Mouse (Mus musculus) mouse embryonic stem cell (cell line): ENCODE data around the gene Ttc17.

Experiments used
- in situ Hi-C, 2 experiments: fragments of 300-500 bp; cut with MboI; formaldehyde crosslinking; loops; 1 replicate in 1 of 2; 3 replicates in 1 of 2; pipeline ENCODE4 v1.14.3; 2019 to 2020; ENCODE audit warnings: low sequenced_read_pairs in 2 of 2, low pct_unique_long_range_greater_than_20kb in 1 of 2, mixed read lengths in 1 of 2; ENCODE audit not compliant: unreplicated experiment in 1 of 2

The Ttc17 gene

DNA sequence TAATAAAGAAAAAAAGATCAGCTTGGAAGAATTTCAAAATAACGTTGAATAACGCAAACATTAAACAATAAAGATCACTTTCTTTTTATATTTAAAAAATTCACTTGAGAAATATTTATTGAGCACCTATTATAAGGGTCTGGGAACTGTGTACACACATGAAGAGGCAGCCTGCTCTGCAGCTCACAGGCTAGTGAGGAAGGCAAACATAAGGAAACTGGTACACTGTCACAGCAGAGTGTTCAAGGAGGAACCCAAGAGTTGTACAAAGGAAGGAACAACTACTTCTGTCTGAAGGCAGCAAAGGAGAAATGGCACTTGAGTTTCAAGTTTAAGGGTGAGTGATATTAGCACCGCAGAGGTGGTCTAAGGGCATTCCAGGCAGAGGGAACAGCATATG is 78.7 kb downstream of the Ttc17 start:
- in situ Hi-C loops: no loop called here

GRCm38 (mm10) chr2:94319780-94320179 is 86.7 kb downstream of the Ttc17 start:
- in situ Hi-C loops: no loop called here

DNA sequence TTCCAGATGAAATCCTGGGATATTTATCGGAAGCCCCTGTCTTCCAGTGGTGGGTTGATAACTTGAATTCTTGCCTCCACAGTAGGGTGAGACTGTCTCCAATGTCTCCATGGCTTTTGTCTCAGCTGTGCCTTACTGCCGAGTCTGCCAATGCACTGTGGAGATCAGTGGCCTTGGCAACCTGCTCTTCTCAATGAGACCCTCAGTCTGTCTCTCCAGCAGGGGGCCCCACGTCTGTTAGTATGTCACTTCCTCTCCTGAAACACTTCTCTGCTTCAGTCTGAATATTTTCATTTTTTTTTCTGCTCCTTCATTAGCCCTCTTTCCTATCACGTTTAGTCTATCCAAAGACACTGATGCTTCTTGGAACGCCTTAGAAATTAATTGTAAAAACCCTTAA is 90.0 kb downstream of the Ttc17 start:
- in situ Hi-C loops: no loop called here

DNA sequence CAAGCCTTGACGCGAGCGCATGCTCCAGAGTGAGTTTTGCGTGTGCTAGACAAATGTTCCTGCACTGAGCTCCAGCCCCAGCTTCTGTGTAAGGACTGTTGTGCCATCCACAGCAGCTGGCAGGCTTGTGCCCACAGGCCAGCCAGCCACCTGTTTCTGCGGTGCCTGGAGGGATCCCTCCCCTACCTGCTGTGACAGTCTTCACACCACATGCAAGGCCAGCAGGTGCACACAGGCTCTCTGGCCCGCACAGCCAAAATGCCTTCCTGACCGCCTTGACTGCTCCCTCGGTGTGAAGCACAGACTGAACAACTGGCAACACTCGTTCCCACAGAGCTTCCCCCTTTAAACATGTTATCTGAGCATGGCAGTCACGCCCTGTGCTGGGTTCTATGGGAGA is 102.5 kb downstream of the Ttc17 start:
- in situ Hi-C loops: no loop called here

- in situ Hi-C loops: no loop called here
Measured at GRCm38 (mm10) chr2:94302393-94302792, 104.1 kb downstream of the Ttc17 start.

- in situ Hi-C loops: no loop called here
Measured at GRCm38 (mm10) chr2:94301749-94302148, 104.7 kb downstream of the Ttc17 start.

GRCm38 (mm10) chr2:94297467-94297866 is 109.0 kb downstream of the Ttc17 start:
- in situ Hi-C loops: no loop called here

DNA sequence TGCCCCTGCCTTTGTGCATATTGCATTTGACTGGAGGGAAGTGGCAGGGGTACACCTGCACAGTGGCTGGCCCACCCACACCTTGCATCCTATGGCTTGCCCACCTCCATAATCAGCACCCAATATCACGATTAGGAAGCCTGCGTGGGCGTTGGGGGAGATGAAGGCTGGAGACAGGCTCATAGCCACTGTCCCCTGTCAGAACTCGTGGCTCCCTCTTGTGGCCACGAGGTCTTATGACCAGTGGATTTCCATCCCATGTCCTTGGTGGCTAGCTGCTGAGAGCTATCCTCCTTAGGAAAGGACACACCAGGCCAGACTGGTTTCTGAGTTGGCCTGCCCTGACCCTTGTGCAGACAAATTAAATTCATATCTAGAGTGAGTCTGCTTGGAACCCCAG is 116.0 kb downstream of the Ttc17 start:
- in situ Hi-C loops: no loop called here

DNA sequence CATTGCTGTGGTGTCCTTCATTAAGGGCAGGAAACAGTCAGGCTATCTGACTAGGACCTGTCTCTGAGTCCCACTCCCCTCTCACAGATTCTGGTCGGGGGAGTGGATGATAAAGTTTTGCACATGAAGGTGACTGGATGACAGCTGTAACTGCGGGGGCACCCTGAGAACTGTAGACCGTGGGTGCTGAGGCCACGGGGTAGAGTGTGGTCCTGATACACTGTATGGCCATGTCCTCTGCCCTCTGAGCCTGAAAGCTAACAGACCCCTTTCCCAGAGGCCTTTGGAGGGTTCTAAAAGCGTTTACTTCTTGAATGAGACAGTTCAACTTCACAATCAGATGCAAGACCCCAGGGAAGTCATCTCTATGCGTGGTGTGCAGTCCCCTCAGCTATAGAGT is 116.8 kb downstream of the Ttc17 start:
- in situ Hi-C loops: no loop called here

DNA sequence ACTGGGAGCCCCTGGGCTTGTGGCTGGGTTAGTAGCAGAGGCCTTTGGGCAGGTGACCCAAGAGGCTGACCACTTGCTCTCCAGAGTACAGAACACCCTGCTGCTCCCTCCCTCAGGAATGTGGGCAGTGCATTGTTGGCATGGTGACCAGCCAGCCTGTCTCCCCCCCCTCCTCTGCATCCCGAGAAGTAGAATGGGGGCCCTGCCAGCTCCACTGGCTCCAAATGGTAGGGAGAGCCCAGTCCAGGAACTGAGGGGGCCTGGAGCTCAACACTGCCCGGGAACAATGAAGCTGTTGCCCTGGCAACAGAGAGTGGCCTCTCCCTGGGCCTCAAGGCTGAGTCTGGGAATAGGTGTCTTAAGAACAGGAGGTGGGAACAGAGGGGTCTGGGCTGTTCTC is 117.3 kb downstream of the Ttc17 start:
- in situ Hi-C loops: no loop called here

GRCm38 (mm10) chr2:94288086-94288485 is 118.4 kb downstream of the Ttc17 start:
- in situ Hi-C loops: no loop called here

GRCm38 (mm10) chr2:94287435-94287834 is 119.1 kb downstream of the Ttc17 start:
- in situ Hi-C loops: no loop called here

DNA sequence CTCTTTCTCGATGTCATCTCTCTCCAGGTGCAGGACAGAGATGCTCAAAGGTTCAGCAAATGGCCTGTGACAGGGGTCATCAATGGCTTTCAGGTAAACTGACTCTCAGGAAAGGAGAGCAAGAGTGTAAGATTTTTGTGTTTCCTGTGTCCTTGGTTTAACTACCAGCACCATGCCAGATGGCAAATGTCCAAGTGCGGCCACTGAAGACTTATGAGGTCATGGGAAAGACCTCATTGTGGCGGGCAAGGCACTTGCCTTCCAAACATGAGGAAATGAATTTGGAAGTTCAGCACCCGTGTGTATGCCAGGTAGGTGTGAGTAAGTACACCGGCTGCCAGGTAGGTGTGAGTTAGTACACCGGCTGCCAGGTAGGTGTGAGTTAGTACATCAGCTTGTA is 123.0 kb downstream of the Ttc17 start:
- in situ Hi-C loops: no loop called here

- in situ Hi-C loops: no loop called here
Measured at GRCm38 (mm10) chr2:94279596-94279995, 126.9 kb downstream of the Ttc17 start.

DNA sequence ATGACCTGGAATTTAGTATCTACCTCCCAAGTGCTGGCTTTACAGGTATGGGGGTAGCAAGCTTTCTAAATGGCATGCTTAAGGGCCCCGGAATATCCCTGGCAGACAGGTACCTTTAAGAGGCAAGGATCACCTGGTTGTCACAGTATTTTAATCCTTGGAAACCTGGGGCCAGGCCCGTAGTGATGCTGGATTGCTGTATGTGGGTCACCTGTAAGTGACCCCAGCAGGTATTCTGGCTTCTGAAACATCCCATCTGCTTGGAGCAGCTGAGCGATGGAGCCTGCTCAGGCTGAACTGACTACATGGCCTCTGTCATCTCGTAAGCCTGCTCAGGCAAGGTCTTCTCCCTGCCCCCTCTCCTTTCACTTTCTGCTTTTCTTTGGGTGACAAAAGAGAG is 130.4 kb downstream of the Ttc17 start:
- in situ Hi-C loops: no loop called here

DNA sequence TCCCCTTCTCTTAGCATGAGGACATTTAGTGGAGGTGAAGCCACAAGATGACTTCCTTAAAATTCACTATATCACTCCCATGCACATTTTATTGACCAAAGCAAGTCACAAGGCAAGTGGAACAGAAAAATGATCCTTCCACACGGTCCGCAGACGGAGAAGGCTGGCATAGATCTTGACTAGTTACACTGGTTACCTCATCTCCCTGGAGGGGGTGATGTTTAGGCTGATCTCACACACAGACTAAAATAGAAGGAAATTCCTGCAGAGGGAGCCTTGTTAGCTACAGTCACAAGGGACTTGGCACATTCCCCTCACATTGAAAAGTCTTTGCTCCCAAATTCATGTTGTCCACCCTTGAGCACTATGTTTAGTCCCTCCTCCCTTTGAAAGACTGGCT is 130.8 kb downstream of the Ttc17 start:
- in situ Hi-C loops: no loop called here

- in situ Hi-C loops: loop anchor here in 1 of 2 experiments (25.0 kb wide), 2 partner anchors 436 to 636 kb away; partner anchors contain the start of genes Accs and Alx4
Measured at GRCm38 (mm10) chr2:94273154-94274021, 133.1 kb downstream of the Ttc17 start.

DNA sequence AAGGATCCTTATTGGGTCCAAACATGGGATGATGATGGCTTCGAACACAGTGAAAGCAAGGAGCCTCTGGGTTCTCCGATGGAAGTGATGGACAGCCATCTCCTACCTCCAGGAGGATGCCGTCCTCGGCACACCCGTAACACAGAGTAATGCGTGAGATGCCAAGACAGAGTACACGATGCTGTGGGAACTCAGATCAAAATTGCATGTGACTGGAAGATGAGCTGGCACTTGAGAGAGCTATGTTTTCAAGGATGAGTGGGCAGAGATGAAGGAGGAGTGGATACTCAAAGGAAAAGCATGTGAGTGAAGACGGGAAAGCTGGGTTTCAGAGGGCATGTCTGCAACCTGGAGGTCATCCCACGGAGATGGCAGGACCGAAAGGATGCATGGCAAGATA is 135.3 kb downstream of the Ttc17 start:
- in situ Hi-C loops: loop anchor here in 1 of 2 experiments (25.0 kb wide), 2 partner anchors 434 to 634 kb away; partner anchors contain the start of genes Accs and Alx4

DNA sequence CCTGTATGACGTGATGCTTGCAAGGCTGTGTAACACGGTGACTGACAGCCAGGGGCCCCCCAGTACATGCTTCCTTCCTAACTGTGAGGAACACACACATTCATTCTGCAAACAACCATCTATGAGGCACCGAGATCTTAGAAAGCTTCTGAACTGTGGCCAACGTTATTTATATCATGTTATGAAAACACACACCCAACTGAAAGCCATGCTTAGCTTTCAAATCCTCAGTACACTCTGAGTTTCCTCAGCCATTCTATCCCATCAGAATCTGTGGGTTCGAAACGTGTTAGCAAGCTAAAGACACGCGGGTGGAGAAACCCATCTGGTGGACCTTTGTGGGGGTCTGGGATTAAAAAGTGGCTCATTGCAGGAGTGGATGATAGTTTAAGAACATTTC is 137.7 kb downstream of the Ttc17 start:
- in situ Hi-C loops: loop anchor here in 1 of 2 experiments (25.0 kb wide), 2 partner anchors 432 to 632 kb away; partner anchors contain the start of genes Accs and Alx4

DNA sequence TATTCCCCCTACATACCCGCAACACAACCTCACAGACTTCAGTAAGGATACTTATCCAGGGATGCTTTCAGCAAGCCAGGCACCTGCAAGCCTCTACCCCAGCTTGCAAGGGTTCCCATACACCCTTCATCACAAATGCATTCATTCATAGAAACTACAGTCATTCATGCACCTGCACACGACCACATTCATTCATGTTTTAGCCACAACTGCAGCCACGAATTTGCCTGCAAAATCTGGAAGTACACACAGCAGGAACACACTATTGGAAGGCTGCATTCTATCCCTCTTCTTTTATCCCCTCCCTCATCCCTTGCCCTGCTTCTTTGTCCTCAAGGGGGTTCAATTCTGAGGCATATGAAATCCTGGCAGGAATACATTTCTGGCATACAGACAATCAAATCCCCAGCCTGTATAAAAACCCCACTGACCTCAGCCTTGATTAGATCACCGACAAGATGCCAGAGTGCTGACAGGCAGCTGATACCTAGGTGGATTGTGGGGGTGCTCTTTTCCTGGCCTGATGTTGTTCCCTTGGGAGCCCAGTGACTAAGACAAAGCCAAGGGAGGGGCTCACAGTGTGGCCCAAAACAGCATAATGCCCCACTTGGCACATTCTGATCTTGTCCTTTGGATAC is 139.2 kb downstream of the Ttc17 start:
- in situ Hi-C loops: loop anchor here in 1 of 2 experiments (25.0 kb wide), 2 partner anchors 430 to 630 kb away; partner anchors contain the start of genes Accs and Alx4
